Mouse (Mus musculus) adrenal gland, postnatal 10 days (tissue): ENCODE measurements around the gene Mettl6. TPM values are rescaled to one million over a fixed set of nuclear protein-coding genes. Genes with fewer than 3 reads are reported as not detected.

ENCODE experiments used
- DNase-seq: peaks from one replicate; pipeline ENCODE4 v3.0.0; 2021; ENCODE audit warnings: mixed read lengths
- long read RNA-seq, 2 experiments: library from polyadenylated mRNA; stranded (forward); transcript quantifications; one replicate each; pipeline ENCODE4 v2.0.0; 2021
- total RNA-seq, 2 experiments: library from RNA; stranded (reverse); gene quantifications; 2 replicates each; pipeline ENCODE4 v1.2.3; 2021

Mettl6 gene
- total RNA-seq: 10 to 100 TPM; 19.7 to 24.1 TPM
- long read RNA-seq, experiment 1, transcript Mettl6-201 (6 exons, 3,946 nt): major isoform, 13 of 26 reads
- long read RNA-seq, experiment 1, partial matches to known transcripts: 1 of 26 reads
- long read RNA-seq, experiment 1, other reads (novel, unspliced or antisense): 9 of 26 reads
- long read RNA-seq, experiment 2, transcript Mettl6-201 (6 exons, 3,946 nt): major isoform, 7 of 22 reads
- long read RNA-seq, experiment 2, partial matches to known transcripts: 0 of 22 reads
- long read RNA-seq, experiment 2, other reads (novel, unspliced or antisense): 13 of 22 reads

- peak; percentile 94 for DNase-seq
Observed at GRCm38 (mm10) chr14:31494975-31495455, at the start of gene Mettl6. Mettl6 (minus strand) TSS chr14:31495040.

- no peak for DNase-seq
Observed at GRCm38 (mm10) chr14:31543885-31544442, 49.1 kb upstream of the Mettl6 start.

GRCm38 (mm10) chr14:31537298-31537697, 42.5 kb upstream of the Mettl6 start:
- DNase-seq: no peak

GRCm38 (mm10) chr14:31532656-31533055, 37.8 kb upstream of the Mettl6 start:
- no peak for DNase-seq

GRCm38 (mm10) chr14:31531506-31532148, 36.8 kb upstream of the Mettl6 start:
- DNase-seq: peak; percentile 34

- no peak for DNase-seq
Observed at GRCm38 (mm10) chr14:31530847-31531246, 36.0 kb upstream of the Mettl6 start.

- DNase-seq: no peak
Observed at GRCm38 (mm10) chr14:31525040-31525810, 30.4 kb upstream of the Mettl6 start.

- DNase-seq: no peak
Observed at GRCm38 (mm10) chr14:31521318-31521717, 26.5 kb upstream of the Mettl6 start.

- peak; percentile 19 for DNase-seq
Observed at GRCm38 (mm10) chr14:31519165-31519564, 24.3 kb upstream of the Mettl6 start.

GRCm38 (mm10) chr14:31515895-31516294, 21.1 kb upstream of the Mettl6 start:
- DNase-seq: no peak

GRCm38 (mm10) chr14:31510322-31510721, 15.5 kb upstream of the Mettl6 start:
- DNase-seq: peak; percentile 8

- peak; percentile 78 for DNase-seq
Observed at GRCm38 (mm10) chr14:31509911-31510310, 15.1 kb upstream of the Mettl6 start.

- no peak for DNase-seq
Observed at GRCm38 (mm10) chr14:31506456-31506855, 11.6 kb upstream of the Mettl6 start.

GRCm38 (mm10) chr14:31503406-31503805, 8.6 kb upstream of the Mettl6 start:
- DNase-seq: peak; percentile 26

GRCm38 (mm10) chr14:31499526-31499925, 4.7 kb upstream of the Mettl6 start:
- no peak for DNase-seq

GRCm38 (mm10) chr14:31496241-31496646, 1.4 kb upstream of the Mettl6 start:
- peak; percentile 51 for DNase-seq

GRCm38 (mm10) chr14:31495538-31495937, 698 bp upstream of the Mettl6 start:
- DNase-seq: peak; percentile 11

GRCm38 (mm10) chr14:31494349-31494974, 378 bp downstream of the Mettl6 start, which contains the start of gene Eaf1:
Eaf1 (plus strand) TSS chr14:31494399.
- peak; percentile 60 for DNase-seq

GRCm38 (mm10) chr14:31493901-31494300, 939 bp downstream of the Mettl6 start:
- no peak for DNase-seq

- no peak for DNase-seq
Observed at GRCm38 (mm10) chr14:31488055-31488454, 6.8 kb downstream of the Mettl6 start.

- peak; percentile 34 for DNase-seq
Observed at GRCm38 (mm10) chr14:31486465-31486864, 8.4 kb downstream of the Mettl6 start.

GRCm38 (mm10) chr14:31482417-31482816, 12.4 kb downstream of the Mettl6 start:
- no peak for DNase-seq
